Mouse (Mus musculus) cerebellum, adult 2 months (tissue): Measurements from ENCODE around the gene Iqgap2.

ENCODE experiments used
- CTCF ChIP-seq: fragments of 200-500 bp; IDR thresholded peaks from 2 replicates; pipeline ENCODE4 v1.5.1; 2011; ENCODE audit warnings: low read depth, mild to moderate bottlenecking, control low read depth, low read length, moderate library complexity, borderline replicate concordance; ENCODE audit not compliant: insufficient read depth
- POLR2A ChIP-seq: fragments of 200-500 bp; IDR thresholded peaks from 2 replicates; pipeline ENCODE4 v1.6.1; 2011; ENCODE audit warnings: low read length, control low read depth, borderline replicate concordance; ENCODE audit not compliant: insufficient read depth

GRCm38 (mm10) chr13:95712054-95712453, 179.7 kb downstream of the Iqgap2 start:
- TF ChIP-seq POLR2A (no peak), CTCF (no peak)
